27 mouse cellular contexts compared by ENCODE assay signal in genomic region chr7:40672348-40672747, GRCm38 (mm10).
DNase-seq lines count a peak whose midpoint lies in the region; ATAC-seq lines count a peak whose summit lies in the region.
"Had no signal": no experiment of that assay in that cellular context is flagged by ENCODE, and none has a peak within 500 bp of the region (broad histone marks: within the 10 kb centered on the region; RNA-seq: fewer than 3 reads in every experiment).

No protein-coding gene starts in this region.

- no peak overlapping the region for H3K27ac ChIP-seq in kidney, embryonic 15.5 days
- H3K27ac ChIP-seq in limb, embryonic 11.5 days (replicated peaks; ENCODE audit: low read depth, low read length): no peak overlapping the region
- no peak overlapping the region for H3K27ac ChIP-seq in limb, embryonic 10.5 days
- H3K27ac ChIP-seq: forebrain, embryonic 10.5 days; forebrain, embryonic 13.5 days; gastrocnemius, adult 2 months; heart, embryonic 15.5 days; hindbrain, embryonic 10.5 days; hindbrain, embryonic 13.5 days had no signal

- H3K4me2 ChIP-seq in kidney, embryonic 15.5 days: no peak overlapping the region
- no peak overlapping the region for H3K4me2 ChIP-seq in limb, embryonic 11.5 days (ENCODE audit: low read depth, severe bottlenecking)
- H3K4me2 ChIP-seq: forebrain, embryonic 13.5 days; heart, embryonic 11.5 days; heart, embryonic 15.5 days; hindbrain, embryonic 13.5 days had no signal

- ATAC-seq in kidney, embryonic 15.5 days (replicated peaks; ENCODE audit: low FRiP score): peak; percentile 72
- ATAC-seq in limb, embryonic 11.5 days (ENCODE audit: insufficient number of reproducible peaks, low FRiP score, low TSS enrichment, low read depth): 0 out of 2 replicates have a peak, but pooled peaks have one; percentile 26
- ATAC-seq: forebrain, embryonic 13.5 days; forebrain, postnatal 0 days; hindbrain, embryonic 16.5 days; inflammation-experienced regulatory T-cells, adult 6 months had no signal

- H3K27me3 ChIP-seq in kidney, embryonic 15.5 days: no peaks in the 10 kb centered on the region
- no peaks in the 10 kb centered on the region for H3K27me3 ChIP-seq in limb, embryonic 11.5 days (ENCODE audit: control insufficient read depth, insufficient read depth, low read length)
- H3K27me3 ChIP-seq in limb, embryonic 10.5 days (ENCODE audit: low read depth, poor library complexity, severe bottlenecking): no peaks in the 10 kb centered on the region
- H3K27me3 ChIP-seq: forebrain, embryonic 13.5 days; heart, embryonic 15.5 days; hindbrain, embryonic 13.5 days had no signal

- no peak for DNase-seq in kidney, postnatal 10 days
- DNase-seq in limb, embryonic 11.5 days (ENCODE audit: low spot score): no peak
- no peak for DNase-seq in limb, embryonic 10.5 days (ENCODE audit: low spot score)
- DNase-seq in hindlimb bud, embryonic 11.5 days (ENCODE audit: extremely low spot score, low read depth, low spot score): peak; percentile 2
- no peak for DNase-seq in embryo, embryonic 9.5 days (ENCODE audit: extremely low spot score)
- no peak for DNase-seq in adrenal gland, postnatal 10 days
- DNase-seq: adrenal gland, adult 2 months; adrenal gland, postnatal 25 days; B cell, adult 2 months; cerebellum, adult 18-20 months; cerebellum, adult 9-10 months; cerebellum, postnatal 14 days; forebrain, postnatal 0 days; gastrocnemius, adult 2 months; gastrocnemius, postnatal 14 days; heart, adult 11 months; heart, postnatal 10 days; heart, postnatal 36 days had no signal

- H3K9me3 ChIP-seq in kidney, embryonic 15.5 days (replicated peaks): no peaks in the 10 kb centered on the region
- no peaks in the 10 kb centered on the region for H3K9me3 ChIP-seq in limb, embryonic 11.5 days (ENCODE audit: control insufficient read depth, low read length)
- no peaks in the 10 kb centered on the region for H3K9me3 ChIP-seq in limb, embryonic 10.5 days (replicated peaks)
- H3K9me3 ChIP-seq: forebrain, embryonic 10.5 days; forebrain, embryonic 13.5 days; heart, embryonic 15.5 days; hindbrain, embryonic 10.5 days; hindbrain, embryonic 13.5 days had no signal

- H3K36me3 ChIP-seq in kidney, embryonic 15.5 days: no peaks in the 10 kb centered on the region
- no peaks in the 10 kb centered on the region for H3K36me3 ChIP-seq in limb, embryonic 11.5 days (ENCODE audit: control insufficient read depth, insufficient read depth, low read length)
- no peaks in the 10 kb centered on the region for H3K36me3 ChIP-seq in limb, embryonic 10.5 days
- H3K36me3 ChIP-seq: forebrain, embryonic 10.5 days; heart, embryonic 15.5 days; hindbrain, embryonic 10.5 days; hindbrain, embryonic 13.5 days had no signal

- H3K4me1 ChIP-seq in kidney, embryonic 15.5 days: 0 out of 2 replicates have a peak, but pooled peaks cover 4% of the 10 kb centered on the region
- no peaks in the 10 kb centered on the region for H3K4me1 ChIP-seq in limb, embryonic 11.5 days (ENCODE audit: control insufficient read depth, insufficient read depth, low read length)
- no peaks in the 10 kb centered on the region for H3K4me1 ChIP-seq in limb, embryonic 10.5 days
- H3K4me1 ChIP-seq: forebrain, embryonic 13.5 days; heart, embryonic 15.5 days; hindbrain, embryonic 13.5 days had no signal

- 52% methylated on average over 1 of the region's 1 CpGs for WGBS in kidney, embryonic 15.5 days
- WGBS in limb, embryonic 11.5 days: 87% methylated on average over 1 of the region's 1 CpGs
- WGBS in limb, embryonic 10.5 days: 90% methylated on average over 1 of the region's 1 CpGs

- H3K4me3 ChIP-seq in kidney, embryonic 15.5 days (replicated peaks): no peak overlapping the region
- no peak overlapping the region for H3K4me3 ChIP-seq in limb, embryonic 11.5 days (ENCODE audit: low read depth, low read length)
- H3K4me3 ChIP-seq in limb, embryonic 10.5 days: no peak overlapping the region
- H3K4me3 ChIP-seq: forebrain, embryonic 10.5 days; forebrain, embryonic 13.5 days; gastrocnemius, adult 2 months; heart, embryonic 15.5 days; hindbrain, embryonic 10.5 days; hindbrain, embryonic 13.5 days had no signal

- H3K9ac ChIP-seq in kidney, embryonic 15.5 days: no peak overlapping the region
- no peak overlapping the region for H3K9ac ChIP-seq in limb, embryonic 11.5 days (ENCODE audit: low read length)
- H3K9ac ChIP-seq: forebrain, embryonic 13.5 days; forebrain, postnatal 0 days; heart, embryonic 15.5 days; hindbrain, embryonic 13.5 days had no signal
